Mouse (Mus musculus) heart, embryonic 16.5 days (tissue): Measurements from ENCODE around the gene Wdr59. TPM values are rescaled to one million over a fixed set of nuclear protein-coding genes. Genes with fewer than 3 reads are reported as not detected.
"Not testable (repeated sequence)": the region's sequence is repeated elsewhere in the genome, so short reads cannot be mapped to it uniquely, and the experiment has no call there.

ENCODE experiments used
- ATAC-seq: fragments of 200-750 bp; cut with Nextera tagmentation; replicated peaks from 2 replicates; pipeline ENCODE4 v1.8.0; 2017; ENCODE audit warnings: moderate number of reproducible peaks; ENCODE audit not compliant: insufficient read depth, low FRiP score; ENCODE audit errors: extremely low read depth
- H3K27ac ChIP-seq: fragments of 300-500 bp; sonication (generic); 2 replicates; pipeline ENCODE4 v1.5.1; 2014; ENCODE audit warnings: mild to moderate bottlenecking, low read length, control low read depth, moderate library complexity
- H3K27me3 ChIP-seq: fragments of 300-500 bp; sonication (generic); 2 replicates; pipeline ENCODE4 v1.6.1; 2014; ENCODE audit warnings: low read length, mixed read lengths; ENCODE audit not compliant: control insufficient read depth, insufficient read depth
- H3K36me3 ChIP-seq: fragments of 300-500 bp; sonication (generic); 2 replicates; pipeline ENCODE4 v1.6.1; 2014; ENCODE audit not compliant: control insufficient read depth, insufficient read depth
- H3K4me1 ChIP-seq: fragments of 300-500 bp; sonication (generic); 2 replicates; pipeline ENCODE4 v1.6.1; 2014; ENCODE audit warnings: low read length, mixed read lengths; ENCODE audit not compliant: control insufficient read depth, insufficient read depth
- H3K4me2 ChIP-seq: fragments of 300-500 bp; sonication (generic); 2 replicates; pipeline ENCODE4 v1.6.1; 2014; ENCODE audit warnings: low read depth, mild to moderate bottlenecking, control low read depth, low read length
- H3K4me3 ChIP-seq: fragments of 300-500 bp; sonication (generic); 2 replicates; pipeline ENCODE4 v1.5.1; 2014; ENCODE audit warnings: mild to moderate bottlenecking, control low read depth, low read length
- H3K9ac ChIP-seq: fragments of 300-500 bp; sonication (generic); 2 replicates; pipeline ENCODE4 v1.6.1; 2014; ENCODE audit warnings: low read length, control low read depth
- H3K9me3 ChIP-seq: fragments of 300-500 bp; sonication (generic); replicated peaks from 2 replicates; pipeline ENCODE4 v1.6.1; 2016; ENCODE audit warnings: low read length; ENCODE audit not compliant: control insufficient read depth
- WGBS: fragments of 180-500 bp; shearing (Covaris S2); extraction: QIAGEN DNeasy Blood & Tissue Kit; methylation state at CpG from one replicate; pipeline ENCODE4 v1.1.7; 2014; 5-methylcytosine and 5-hydroxymethylcytosine counted together
- polyA plus RNA-seq: library from polyadenylated mRNA; unstranded; fragments of >200 nt; fragmentation: Nextera tagmentation; extraction: Ambion mirVana; gene quantifications from 2 replicates; pipeline ENCODE4 v1.2.1, GENCODE M21; 2015

The Wdr59 gene
- polyA plus RNA-seq, 1 experiment from 2014 or later: 4.2 TPM

DNA sequence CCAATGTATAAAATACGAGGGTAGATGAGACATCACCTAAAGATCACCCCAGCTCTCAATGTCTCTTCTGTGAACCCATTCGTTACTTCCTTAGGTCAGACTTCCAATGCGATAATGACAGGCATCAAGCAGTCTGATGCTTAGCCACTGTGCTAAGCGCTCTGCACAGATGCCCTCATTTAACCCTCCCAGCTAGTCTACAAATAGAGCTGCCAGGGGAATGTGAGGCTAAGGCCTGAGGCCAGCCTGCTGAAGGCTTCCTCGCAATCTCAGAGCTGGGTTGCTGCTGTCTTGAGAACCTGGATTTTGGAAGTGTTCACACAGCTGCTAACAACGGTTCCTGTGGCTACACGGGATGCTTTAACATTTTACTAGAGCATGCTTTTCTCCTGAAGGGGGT lies 9.0 kb downstream of the Wdr59 start:
- Histone ChIP-seq H3K4me3 (no peak overlapping the region), H3K27me3 (no peaks in the 10 kb centered on the region), H3K4me1 (peaks cover 27% of the 10 kb centered on the region), H3K4me2 (no peak overlapping the region), H3K9me3 (no peaks in the 10 kb centered on the region), H3K9ac (no peak overlapping the region), H3K36me3 (peaks cover 3% of the 10 kb centered on the region; the same call in 1 of the 2 replicates), H3K27ac (no peak overlapping the region)
- ATAC-seq: no peak
- 52% methylated on average over 7 of the region's 7 CpGs for WGBS

DNA sequence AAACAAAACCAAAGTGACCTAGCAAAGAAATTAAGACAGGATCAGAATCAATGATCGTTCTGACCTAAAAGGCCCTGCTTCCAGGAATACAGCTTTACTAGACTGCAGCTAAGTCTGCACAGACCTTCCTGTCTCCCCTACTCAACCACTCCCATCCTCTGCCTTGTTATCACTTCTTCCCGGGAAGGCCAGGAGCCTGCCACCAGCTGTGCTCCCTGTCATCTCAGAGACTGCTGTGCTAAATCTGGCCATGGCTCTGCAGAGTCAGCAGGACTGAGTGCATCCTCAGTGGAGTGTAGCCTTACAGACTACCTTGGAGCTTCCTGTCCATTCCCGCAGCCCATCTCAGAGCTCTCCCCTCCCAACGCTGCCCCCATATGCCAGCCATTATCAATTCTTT lies 11.5 kb downstream of the Wdr59 start:
- ATAC-seq: peak; percentile 76; the same call in 1 of the 2 replicates
- no peaks in the 10 kb centered on the region for H3K36me3 ChIP-seq
- H3K27ac ChIP-seq: peak overlapping the region; percentile 62
- peaks cover 27% of the 10 kb centered on the region for H3K4me1 ChIP-seq
- no peak overlapping the region for H3K9ac ChIP-seq
- H3K9me3 ChIP-seq: no peaks in the 10 kb centered on the region
- WGBS: 25% methylated on average over 4 of the region's 4 CpGs
- no peak overlapping the region for H3K4me3 ChIP-seq
- H3K4me2 ChIP-seq: no peak overlapping the region
- no peaks in the 10 kb centered on the region for H3K27me3 ChIP-seq

DNA sequence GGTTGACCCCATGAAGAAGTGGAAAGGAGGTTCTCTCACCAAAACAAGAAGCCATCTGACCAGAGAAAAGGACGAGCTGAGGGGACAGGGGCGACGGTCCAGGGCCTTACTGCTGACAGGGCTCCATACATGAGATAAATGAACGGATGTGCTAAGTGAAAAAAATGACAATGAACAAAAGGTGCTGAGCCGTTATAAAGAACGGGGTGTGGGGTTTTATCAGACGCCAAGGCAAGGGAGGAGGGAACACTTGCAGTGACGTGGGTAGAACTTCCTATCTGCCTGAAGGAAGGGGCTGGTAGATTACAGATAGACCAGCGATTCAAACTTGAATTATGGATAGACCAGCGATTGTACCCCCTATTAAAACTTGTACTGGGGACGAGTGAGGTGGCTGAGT lies 12.6 kb downstream of the Wdr59 start:
- peaks cover 27% of the 10 kb centered on the region for H3K4me1 ChIP-seq
- H3K4me2 ChIP-seq: no peak overlapping the region
- peak overlapping the region; percentile 34; the same call in 1 of the 2 replicates for H3K27ac ChIP-seq
- no peaks in the 10 kb centered on the region for H3K9me3 ChIP-seq
- no peaks in the 10 kb centered on the region for H3K27me3 ChIP-seq
- H3K4me3 ChIP-seq: no peak overlapping the region
- H3K9ac ChIP-seq: no peak overlapping the region
- H3K36me3 ChIP-seq: peaks cover under 1% of the 10 kb centered on the region; the same call in 1 of the 2 replicates
- WGBS: 53% methylated on average over 11 of the region's 11 CpGs
- no peak for ATAC-seq

DNA sequence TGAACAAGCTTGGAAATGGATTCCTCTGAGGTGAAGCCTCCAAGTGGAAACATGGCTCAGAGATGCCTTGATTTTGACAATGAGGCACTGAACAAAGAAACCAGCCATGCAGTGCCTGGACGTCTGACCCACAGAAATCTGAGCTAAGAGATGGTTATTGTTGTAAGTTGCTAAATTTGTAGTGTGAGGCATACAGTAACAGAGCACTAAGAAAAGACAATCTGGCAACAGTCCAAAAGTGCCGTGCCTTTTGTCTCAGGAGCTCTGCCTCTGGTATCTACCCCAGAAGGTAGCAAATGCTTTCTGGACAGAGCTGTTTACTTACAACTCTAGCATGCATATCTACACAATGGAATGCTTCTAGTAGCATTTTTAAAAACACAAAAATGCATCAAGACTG lies 13.3 kb downstream of the Wdr59 start:
- no peaks in the 10 kb centered on the region for H3K9me3 ChIP-seq
- no peak overlapping the region for H3K4me2 ChIP-seq
- peak; percentile 50 for ATAC-seq
- H3K4me1 ChIP-seq: peaks cover 27% of the 10 kb centered on the region
- no peak overlapping the region for H3K9ac ChIP-seq
- 9% methylated on average over 2 of the region's 2 CpGs for WGBS
- H3K27ac ChIP-seq: peak overlapping the region; percentile 34; the same call in 1 of the 2 replicates
- H3K27me3 ChIP-seq: no peaks in the 10 kb centered on the region
- no peak overlapping the region for H3K4me3 ChIP-seq
- peaks cover 4% of the 10 kb centered on the region; the same call in 1 of the 2 replicates for H3K36me3 ChIP-seq

DNA sequence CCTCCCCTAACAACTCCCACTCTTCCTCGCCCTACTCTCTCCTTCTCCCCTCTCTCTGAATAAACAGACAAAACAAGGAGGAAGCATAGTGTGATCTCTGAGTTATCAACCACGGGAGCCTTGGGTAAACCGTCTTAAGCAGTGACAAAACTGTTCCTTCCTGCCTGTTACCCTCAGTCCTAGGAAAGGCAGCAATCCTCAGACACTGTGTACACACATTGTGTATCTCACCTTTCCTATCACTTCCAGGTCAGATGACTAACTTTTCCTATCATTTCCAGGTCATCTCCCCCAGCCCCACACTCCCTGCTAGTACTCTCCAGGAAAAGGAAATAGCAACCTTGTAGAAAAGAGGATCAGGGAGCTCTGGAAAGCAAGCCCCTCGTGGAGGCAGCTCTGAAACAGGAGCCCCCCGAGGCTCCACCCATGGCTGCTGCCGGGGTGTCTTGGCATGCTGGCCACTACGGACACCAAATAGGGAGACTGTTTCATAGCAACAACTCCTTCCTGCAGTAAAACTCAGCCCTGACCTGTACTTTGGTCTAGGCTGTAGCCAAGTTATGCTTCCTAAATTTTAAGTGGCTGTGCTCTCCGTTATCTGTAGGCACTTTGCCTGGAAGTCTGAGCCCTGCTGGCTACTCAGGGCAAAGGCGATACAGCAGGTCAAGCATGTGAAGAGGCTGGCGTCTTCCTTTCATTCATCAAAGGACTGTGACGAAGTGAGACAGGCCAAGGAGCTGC lies 20.0 kb downstream of the Wdr59 start:
- Histone ChIP-seq H3K27ac (peak overlapping the region; percentile 36; the same call in 1 of the 2 replicates), H3K27me3 (no peaks in the 10 kb centered on the region), H3K9ac (peak overlapping the region; percentile 20; the same call in 1 of the 2 replicates), H3K4me2 (peak overlapping the region; percentile 31), H3K4me3 (no peak overlapping the region), H3K9me3 (no peaks in the 10 kb centered on the region), H3K36me3 (peaks cover 13% of the 10 kb centered on the region), H3K4me1 (peaks cover 11% of the 10 kb centered on the region)
- ATAC-seq: no peak; the same call in 1 of the 2 replicates
- 29% methylated on average over 11 of the region's 11 CpGs for WGBS

DNA sequence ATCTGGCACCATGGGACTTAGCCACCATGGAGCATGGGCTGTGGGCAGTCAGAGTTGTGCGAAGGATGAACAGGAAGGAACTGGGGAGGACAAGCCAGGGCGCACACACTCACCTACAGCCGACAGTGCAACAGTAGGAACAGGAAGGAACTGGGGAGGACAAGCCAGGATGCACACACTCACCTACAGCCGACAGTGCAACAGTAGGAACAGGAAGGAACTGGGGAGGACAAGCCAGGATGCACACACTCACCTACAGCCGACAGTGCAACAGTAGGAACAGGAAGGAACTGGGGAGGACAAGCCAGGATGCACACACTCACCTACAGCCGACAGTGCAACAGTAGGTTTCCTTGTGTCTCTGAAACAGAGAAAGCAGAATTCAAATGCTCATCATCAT lies 23.6 kb downstream of the Wdr59 start:
- H3K4me3 ChIP-seq, H3K27me3 ChIP-seq, ATAC-seq, H3K27ac ChIP-seq, H3K9ac ChIP-seq, H3K4me2 ChIP-seq, H3K9me3 ChIP-seq: not testable (repeated sequence)
- peaks cover 11% of the 10 kb centered on the region for H3K4me1 ChIP-seq
- peaks cover 17% of the 10 kb centered on the region for H3K36me3 ChIP-seq
- WGBS: 84% methylated on average over 4 of the region's 6 CpGs

DNA sequence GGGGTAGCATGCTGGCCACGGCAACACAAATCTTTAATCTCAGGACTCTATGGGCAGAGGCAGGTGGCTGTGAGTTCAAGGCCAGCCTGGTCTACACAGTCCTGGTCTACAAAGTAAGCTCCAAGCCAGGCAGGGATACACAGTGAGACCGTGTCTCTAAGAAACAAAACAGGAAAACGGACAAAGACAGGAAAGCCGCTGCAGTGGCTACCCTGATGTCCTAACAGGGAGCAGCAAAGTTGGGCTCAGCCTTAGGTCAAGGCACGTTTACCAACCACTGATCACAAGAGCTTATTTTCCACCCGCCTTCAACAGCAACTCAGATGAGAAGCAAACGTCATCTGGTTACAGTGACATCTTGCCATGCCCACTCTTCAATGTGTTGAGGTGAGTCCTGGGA lies 25.6 kb downstream of the Wdr59 start:
- Histone ChIP-seq H3K27me3 (no peaks in the 10 kb centered on the region), H3K4me3 (no peak overlapping the region), H3K4me1 (no peaks in the 10 kb centered on the region), H3K4me2 (no peak overlapping the region), H3K9ac (no peak overlapping the region), H3K36me3 (peaks cover 17% of the 10 kb centered on the region), H3K9me3 (no peaks in the 10 kb centered on the region), H3K27ac (0 out of 2 replicates have a peak overlapping the region, but pooled peaks have one; percentile 3)
- WGBS: 72% methylated on average over 7 of the region's 7 CpGs
- ATAC-seq: no peak

DNA sequence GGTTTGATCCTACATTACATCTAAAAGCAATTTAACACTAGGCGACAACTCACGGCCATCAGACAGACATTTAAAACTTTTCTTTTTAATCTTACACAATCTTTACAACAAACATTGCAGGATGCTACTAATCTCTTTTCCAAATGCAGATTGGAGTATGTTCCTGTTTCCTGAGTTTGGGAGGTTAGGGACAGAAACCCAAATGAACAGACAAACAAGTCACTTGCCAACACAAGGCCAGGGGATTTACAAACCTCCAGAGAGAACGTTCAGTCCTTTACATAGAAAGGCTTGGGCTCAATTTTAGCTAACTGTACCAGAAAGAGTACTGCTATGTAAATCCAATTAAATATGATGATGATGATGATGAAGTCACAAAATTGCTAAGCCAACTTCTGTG lies 28.7 kb downstream of the Wdr59 start:
- Histone ChIP-seq H3K4me3 (no peak overlapping the region), H3K9ac (no peak overlapping the region), H3K4me1 (no peaks in the 10 kb centered on the region), H3K27me3 (no peaks in the 10 kb centered on the region), H3K27ac (no peak overlapping the region; the same call in 1 of the 2 replicates), H3K4me2 (no peak overlapping the region), H3K36me3 (peaks cover 8% of the 10 kb centered on the region), H3K9me3 (no peaks in the 10 kb centered on the region)
- ATAC-seq: no peak
- WGBS: 83% methylated on average over 3 of the region's 3 CpGs

DNA sequence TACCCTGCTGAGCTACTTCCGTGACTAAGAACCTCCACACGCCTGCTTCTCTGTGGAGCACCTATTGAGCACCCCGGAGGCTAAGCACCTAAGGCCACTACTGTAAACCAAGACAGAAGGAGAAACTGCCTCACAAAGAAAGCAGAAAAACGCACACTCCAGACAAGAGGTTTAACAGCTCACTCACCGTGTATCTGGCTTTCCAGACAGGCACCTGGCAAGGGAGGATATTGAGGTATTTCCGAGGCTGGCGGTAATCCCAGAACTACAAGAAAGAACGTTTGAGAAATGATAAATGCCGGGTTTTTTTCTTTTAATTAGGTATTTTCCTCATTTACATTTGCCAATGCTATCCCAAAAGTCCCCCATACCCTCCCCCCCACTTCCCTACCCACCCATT lies 29.4 kb downstream of the Wdr59 start:
- H3K36me3 ChIP-seq: peaks cover 8% of the 10 kb centered on the region; the same call in 1 of the 2 replicates
- WGBS: 77% methylated on average over 9 of the region's 9 CpGs
- H3K4me1 ChIP-seq: no peaks in the 10 kb centered on the region
- no peak overlapping the region for H3K4me2 ChIP-seq
- H3K4me3 ChIP-seq: no peak overlapping the region
- H3K27me3 ChIP-seq: no peaks in the 10 kb centered on the region
- no peak overlapping the region for H3K27ac ChIP-seq
- H3K9me3 ChIP-seq: no peaks in the 10 kb centered on the region
- no peak overlapping the region for H3K9ac ChIP-seq
- no peak for ATAC-seq
